Mouse (Mus musculus): Measurements from ENCODE around the gene Zmynd8. TPM values are rescaled to one million over a fixed set of nuclear protein-coding genes. Genes with fewer than 3 reads are reported as not detected.

Gene Zmynd8
- polyA plus RNA-seq, 1 experiment from 2014 or later, result 40.7 TPM

DNA sequence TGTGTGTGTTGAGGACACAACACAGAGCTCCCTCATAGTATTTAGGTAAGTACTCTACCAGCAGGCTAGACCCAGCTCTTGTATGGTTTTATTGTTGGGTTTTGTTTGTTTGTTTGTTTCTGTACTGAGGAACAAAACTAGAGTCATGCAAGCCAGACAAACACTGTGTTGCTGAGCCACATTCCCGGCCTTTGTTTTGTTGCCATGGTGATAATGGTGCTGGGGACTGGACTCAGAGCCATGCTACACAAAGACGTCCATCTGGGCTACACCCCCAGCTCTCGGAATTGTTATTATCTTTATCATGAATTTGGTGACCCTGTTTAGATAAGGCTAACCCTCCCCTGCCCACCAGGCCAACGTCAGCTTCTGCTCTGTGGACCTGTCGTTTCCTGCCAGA, 140.3 kb downstream of the Zmynd8 start:
- no peaks in the 10 kb centered on the region for H3K9me3 ChIP-seq (replicated peaks)
- H3K9ac ChIP-seq, result no peak overlapping the region
- H3K4me3 ChIP-seq, result no peak overlapping the region
- H3K27me3 ChIP-seq, result no peaks in the 10 kb centered on the region
- WGBS, result 18% methylated on average over 5 of the region's 5 CpGs
- no peaks in the 10 kb centered on the region for H3K4me1 ChIP-seq (replicated peaks)
- H3K4me2 ChIP-seq, result no peak overlapping the region
- no peaks in the 10 kb centered on the region for H3K36me3 ChIP-seq
- H3K27ac ChIP-seq, result no peak overlapping the region
- no peak for ATAC-seq (replicated peaks; ENCODE audit: insufficient number of reproducible peaks, insufficient read depth, low FRiP score, low read depth)

DNA sequence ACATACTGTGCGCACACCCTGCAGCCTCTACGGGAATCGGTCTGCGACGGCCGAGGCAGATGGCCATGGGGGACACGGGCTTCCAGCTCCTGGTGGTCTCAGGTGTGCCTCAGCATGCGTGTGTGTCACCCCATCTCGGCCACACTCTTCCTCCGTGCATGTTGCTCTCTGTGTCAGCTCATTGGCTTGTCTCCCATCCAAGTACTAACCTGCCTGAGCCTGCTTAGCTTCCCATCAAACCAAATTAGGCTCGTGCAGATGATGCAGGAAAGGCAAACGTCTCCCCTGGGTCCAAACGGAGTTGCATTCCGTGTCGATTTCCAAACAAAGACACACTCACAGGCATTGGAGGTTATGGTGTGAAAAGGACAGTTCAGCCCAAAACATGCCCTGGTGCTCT, 141.0 kb downstream of the Zmynd8 start:
- 79% methylated on average over 15 of the region's 15 CpGs for WGBS

DNA sequence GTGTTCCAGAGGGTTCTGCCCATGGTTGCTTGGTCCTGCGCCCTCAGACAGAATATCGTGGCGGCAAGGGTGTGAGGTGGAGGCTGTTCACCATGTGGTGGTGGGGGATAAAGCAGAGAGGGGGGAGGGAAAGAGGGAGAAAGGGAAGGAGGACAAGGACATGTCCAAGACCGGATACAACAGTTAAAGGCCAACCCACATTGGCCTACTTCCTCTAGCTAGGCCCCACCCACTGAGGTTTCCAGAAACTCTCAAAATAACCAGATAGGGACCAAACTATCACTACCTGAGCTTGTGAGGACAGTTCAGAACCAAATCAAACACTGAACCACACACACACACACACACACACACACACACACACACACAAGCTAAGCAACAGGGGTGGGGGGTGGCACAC, 146.1 kb downstream of the Zmynd8 start:
- Histone ChIP-seq H3K27ac (no peak overlapping the region), H3K4me2 (no peak overlapping the region), H3K27me3 (peaks cover 12% of the 10 kb centered on the region), H3K36me3 (no peaks in the 10 kb centered on the region), H3K9ac (no peak overlapping the region), H3K4me1 (replicated peaks) (no peaks in the 10 kb centered on the region), H3K4me3 (no peak overlapping the region), H3K9me3 (replicated peaks) (no peaks in the 10 kb centered on the region)
- WGBS, result 76% methylated on average over 4 of the region's 4 CpGs
- ATAC-seq (replicated peaks; ENCODE audit: insufficient number of reproducible peaks, insufficient read depth, low FRiP score, low read depth), result no peak

More for the DNA sequence above, 141.0 kb downstream of the Zmynd8 start:
- Histone ChIP-seq H3K36me3 (no peaks in the 10 kb centered on the region), H3K4me3 (no peak overlapping the region), H3K9me3 (replicated peaks) (no peaks in the 10 kb centered on the region), H3K9ac (no peak overlapping the region), H3K27ac (no peak overlapping the region), H3K27me3 (no peaks in the 10 kb centered on the region), H3K4me1 (replicated peaks) (no peaks in the 10 kb centered on the region), H3K4me2 (no peak overlapping the region)
- ATAC-seq (replicated peaks; ENCODE audit: insufficient number of reproducible peaks, insufficient read depth, low FRiP score, low read depth), result no peak

DNA sequence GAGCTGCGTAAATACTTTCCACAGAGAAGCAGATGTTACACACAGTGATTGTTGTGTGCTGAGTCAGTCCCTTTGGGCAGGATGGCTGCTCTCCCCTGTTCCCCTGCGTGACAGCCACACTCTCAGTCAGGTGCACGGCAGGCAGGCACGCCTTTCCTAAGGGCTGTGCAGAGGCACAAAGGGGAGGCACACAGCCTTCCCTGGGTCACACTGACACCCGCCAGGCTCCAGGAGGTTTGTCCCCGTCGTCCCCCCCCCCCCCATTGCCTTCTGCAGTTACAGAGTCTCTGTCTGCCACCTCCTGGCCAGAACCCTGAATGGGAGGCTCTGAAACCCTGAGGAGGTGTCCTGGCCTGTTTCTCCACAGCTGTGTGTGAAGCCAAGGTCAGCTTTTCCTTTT, 147.7 kb downstream of the Zmynd8 start:
- Histone ChIP-seq H3K9me3 (replicated peaks) (no peaks in the 10 kb centered on the region), H3K4me3 (no peak overlapping the region), H3K27ac (no peak overlapping the region), H3K36me3 (no peaks in the 10 kb centered on the region), H3K4me1 (replicated peaks) (no peaks in the 10 kb centered on the region), H3K9ac (no peak overlapping the region), H3K27me3 (peaks cover 15% of the 10 kb centered on the region), H3K4me2 (peak overlapping the region; percentile 36; the same call in 1 of the 2 replicates)
- no peak for ATAC-seq (replicated peaks; ENCODE audit: insufficient number of reproducible peaks, insufficient read depth, low FRiP score, low read depth)
- 25% methylated on average over 7 of the region's 7 CpGs for WGBS

DNA sequence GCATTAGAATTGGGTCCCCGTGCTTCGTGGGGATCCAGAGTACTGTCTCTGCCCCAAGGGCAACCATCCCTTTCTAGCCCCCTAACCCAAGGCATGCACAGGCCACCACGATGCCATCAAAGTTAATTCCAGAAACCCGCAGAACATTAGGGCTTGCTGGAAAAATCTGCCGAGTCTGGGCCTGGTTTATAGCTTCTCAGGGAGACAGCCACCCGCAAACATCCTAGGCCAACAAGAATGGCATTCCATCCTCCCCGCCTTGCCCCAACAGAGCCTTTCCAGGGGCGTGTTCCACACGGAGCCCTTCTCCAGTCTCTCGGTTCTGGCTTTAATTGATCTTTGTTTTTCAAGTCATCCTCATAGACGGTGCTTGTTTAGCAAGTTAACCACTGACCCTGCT, 150.4 kb downstream of the Zmynd8 start:
- no peak overlapping the region for H3K9ac ChIP-seq
- no peak for ATAC-seq (replicated peaks; ENCODE audit: insufficient number of reproducible peaks, insufficient read depth, low FRiP score, low read depth)
- no peaks in the 10 kb centered on the region for H3K9me3 ChIP-seq (replicated peaks)
- H3K27ac ChIP-seq, result no peak overlapping the region
- H3K4me3 ChIP-seq, result no peak overlapping the region
- H3K36me3 ChIP-seq, result no peaks in the 10 kb centered on the region
- H3K4me2 ChIP-seq, result no peak overlapping the region
- WGBS, result 14% methylated on average over 11 of the region's 11 CpGs
- H3K4me1 ChIP-seq (replicated peaks), result no peaks in the 10 kb centered on the region
- peaks cover 18% of the 10 kb centered on the region for H3K27me3 ChIP-seq

DNA sequence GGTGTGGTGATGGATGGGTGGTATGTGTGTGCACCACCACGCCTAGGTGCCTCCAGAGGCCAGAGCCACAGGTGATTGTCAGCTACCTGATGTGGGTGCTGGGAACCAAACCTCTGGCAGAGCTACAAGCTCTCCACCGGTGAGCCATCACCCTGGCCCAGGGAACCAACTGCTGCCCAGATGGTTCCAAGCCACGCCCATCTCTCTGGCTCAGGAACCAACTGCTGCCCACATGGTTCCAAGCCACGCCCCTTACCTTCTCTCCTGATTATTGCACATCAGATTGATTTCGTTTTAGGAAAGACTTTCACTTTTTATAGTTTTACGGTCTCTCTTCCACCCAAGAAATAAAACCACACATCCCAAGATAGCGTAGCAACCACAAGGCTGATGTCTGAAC, 150.8 kb downstream of the Zmynd8 start:
- no peak overlapping the region for H3K27ac ChIP-seq
- H3K4me3 ChIP-seq, result no peak overlapping the region
- no peak for ATAC-seq (replicated peaks; ENCODE audit: insufficient number of reproducible peaks, insufficient read depth, low FRiP score, low read depth)
- H3K4me2 ChIP-seq, result no peak overlapping the region
- no peaks in the 10 kb centered on the region for H3K9me3 ChIP-seq (replicated peaks)
- 53% methylated on average over 7 of the region's 7 CpGs for WGBS
- no peaks in the 10 kb centered on the region for H3K4me1 ChIP-seq (replicated peaks)
- H3K9ac ChIP-seq, result no peak overlapping the region
- no peaks in the 10 kb centered on the region for H3K36me3 ChIP-seq
- H3K27me3 ChIP-seq, result peaks cover 18% of the 10 kb centered on the region

DNA sequence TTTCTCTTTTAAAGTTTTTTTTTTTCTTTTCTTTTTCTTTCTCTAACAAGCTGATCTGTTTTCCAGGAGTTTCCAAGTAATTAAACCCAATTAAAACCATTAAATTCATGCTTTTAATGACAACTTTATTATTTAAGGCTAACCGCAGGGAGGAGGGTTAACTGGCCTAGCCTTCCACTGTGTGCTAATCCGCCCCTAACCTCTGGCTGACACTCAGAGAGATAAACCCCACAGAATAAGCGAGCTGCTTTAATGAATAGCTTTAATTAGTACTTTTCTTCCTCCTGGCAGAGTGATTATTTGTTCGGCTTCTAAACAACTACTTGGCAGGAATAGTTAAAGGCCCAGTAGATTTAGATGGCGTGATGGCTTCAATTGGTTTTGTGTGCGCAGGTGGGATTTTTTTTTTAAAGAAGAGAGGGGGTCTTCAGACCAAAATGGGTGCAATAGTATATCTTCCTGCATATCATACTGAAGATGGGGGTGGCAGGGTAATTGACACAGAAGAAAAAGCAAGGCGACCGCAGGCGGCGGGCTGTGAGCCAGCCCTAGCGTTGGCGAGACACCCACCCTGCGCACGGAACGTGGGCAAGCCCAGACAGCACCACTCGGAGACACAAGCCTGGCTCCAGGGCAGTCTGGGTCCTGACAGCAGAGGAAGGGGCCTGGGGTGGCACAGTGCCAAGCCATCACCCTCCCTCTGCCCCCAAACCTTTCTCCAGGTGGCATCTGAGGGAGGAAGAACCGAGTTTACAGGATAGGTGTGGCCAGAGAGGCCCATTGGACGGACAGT, 153.3 kb downstream of the Zmynd8 start:
- ATAC-seq (replicated peaks; ENCODE audit: insufficient number of reproducible peaks, insufficient read depth, low FRiP score, low read depth), result no peak
- Histone ChIP-seq H3K27me3 (peaks cover 28% of the 10 kb centered on the region), H3K9ac (no peak overlapping the region), H3K4me3 (no peak overlapping the region), H3K27ac (no peak overlapping the region), H3K4me2 (no peak overlapping the region), H3K9me3 (replicated peaks) (no peaks in the 10 kb centered on the region), H3K36me3 (no peaks in the 10 kb centered on the region), H3K4me1 (replicated peaks) (peaks cover 2% of the 10 kb centered on the region; the same call in 1 of the 2 replicates)
- 78% methylated on average over 18 of the region's 18 CpGs for WGBS

DNA sequence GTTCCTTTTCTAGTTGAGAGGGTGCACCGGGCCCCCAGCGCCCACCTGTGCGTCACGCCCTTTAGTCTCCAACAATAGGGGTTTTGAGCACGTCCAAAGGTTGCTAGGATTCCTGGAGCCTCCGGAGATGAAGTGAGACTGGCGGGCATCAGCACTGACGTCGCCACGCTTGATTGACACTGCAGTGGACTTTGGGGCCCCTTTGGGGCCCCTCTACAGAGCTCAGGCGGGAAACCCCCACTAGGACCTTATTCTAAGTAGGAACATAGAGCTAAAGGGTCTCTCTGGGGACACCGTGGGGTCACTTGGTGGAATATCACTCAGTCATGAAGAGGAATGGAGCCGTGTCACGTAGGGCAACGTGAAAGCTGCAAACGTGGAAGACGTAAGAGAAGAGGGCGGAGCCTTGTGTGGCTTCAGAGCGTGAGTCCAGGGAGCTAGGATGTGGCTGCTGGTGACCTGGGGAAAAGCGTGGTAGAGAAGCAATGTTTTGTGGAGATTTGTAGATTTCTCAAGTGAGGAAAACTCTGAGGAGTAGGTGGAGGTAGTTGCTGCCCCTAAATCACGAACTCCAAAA, 156.5 kb downstream of the Zmynd8 start:
- Histone ChIP-seq H3K4me2 (no peak overlapping the region), H3K4me3 (no peak overlapping the region), H3K4me1 (replicated peaks) (peaks cover 2% of the 10 kb centered on the region; the same call in 1 of the 2 replicates), H3K36me3 (no peaks in the 10 kb centered on the region), H3K27ac (no peak overlapping the region), H3K27me3 (peaks cover 16% of the 10 kb centered on the region), H3K9ac (no peak overlapping the region), H3K9me3 (replicated peaks) (no peaks in the 10 kb centered on the region)
- WGBS, result 36% methylated on average over 21 of the region's 21 CpGs
- no peak for ATAC-seq (replicated peaks; ENCODE audit: insufficient number of reproducible peaks, insufficient read depth, low FRiP score, low read depth)

DNA sequence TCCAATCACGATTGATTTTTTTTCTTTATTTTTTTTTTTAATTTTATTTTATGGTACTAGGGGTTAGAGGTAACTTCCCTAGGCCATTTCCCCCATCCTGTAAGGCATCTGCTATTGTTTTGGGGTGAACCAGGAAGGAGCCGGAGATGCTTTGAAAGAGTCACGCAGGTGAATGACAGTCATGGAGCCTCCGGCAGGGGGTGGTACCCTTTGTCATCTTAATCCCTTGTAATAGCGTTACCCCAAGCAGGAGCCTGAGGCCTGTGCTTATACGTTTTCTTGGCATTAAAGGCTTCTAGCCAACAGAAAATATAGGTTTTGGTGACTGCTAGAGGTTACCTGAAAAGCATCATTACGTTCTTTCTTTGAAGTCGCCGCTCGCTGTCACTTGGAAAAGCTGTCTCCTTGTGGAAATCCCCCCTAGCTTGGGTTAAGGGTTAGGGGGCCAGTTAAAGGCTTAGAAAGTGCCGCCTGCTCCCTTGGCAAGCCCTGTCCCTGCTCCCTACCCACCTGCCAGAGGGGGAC, 157.2 kb downstream of the Zmynd8 start:
- peaks cover 2% of the 10 kb centered on the region; the same call in 1 of the 2 replicates for H3K4me1 ChIP-seq (replicated peaks)
- H3K27me3 ChIP-seq, result peaks cover 16% of the 10 kb centered on the region
- no peak overlapping the region for H3K27ac ChIP-seq
- no peak overlapping the region for H3K9ac ChIP-seq
- H3K9me3 ChIP-seq (replicated peaks), result no peaks in the 10 kb centered on the region
- no peaks in the 10 kb centered on the region for H3K36me3 ChIP-seq
- H3K4me2 ChIP-seq, result no peak overlapping the region
- no peak for ATAC-seq (replicated peaks; ENCODE audit: insufficient number of reproducible peaks, insufficient read depth, low FRiP score, low read depth)
- no peak overlapping the region for H3K4me3 ChIP-seq
- 42% methylated on average over 11 of the region's 11 CpGs for WGBS

DNA sequence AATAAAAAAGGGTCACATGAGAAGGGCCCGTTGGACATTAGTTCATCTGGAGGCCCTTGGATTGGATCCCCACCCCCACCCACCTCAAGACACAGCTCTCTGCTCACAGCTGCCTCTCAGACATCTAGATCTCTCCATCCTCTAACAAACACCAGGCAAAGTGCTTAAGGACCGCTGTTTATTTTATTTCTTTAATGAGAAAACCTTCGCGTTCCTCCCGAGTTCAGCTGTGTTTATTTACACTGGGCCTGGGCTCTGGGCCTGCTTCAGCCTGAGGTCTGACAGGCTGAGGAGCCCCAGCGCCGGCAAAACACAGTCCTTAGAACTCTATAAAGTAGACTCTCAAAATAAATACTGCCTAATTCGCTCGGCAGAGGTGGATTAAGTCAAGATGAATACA, 157.8 kb downstream of the Zmynd8 start:
- Histone ChIP-seq H3K4me2 (no peak overlapping the region), H3K36me3 (no peaks in the 10 kb centered on the region), H3K4me1 (replicated peaks) (peaks cover 2% of the 10 kb centered on the region; the same call in 1 of the 2 replicates), H3K9me3 (replicated peaks) (no peaks in the 10 kb centered on the region), H3K4me3 (no peak overlapping the region), H3K9ac (no peak overlapping the region), H3K27ac (no peak overlapping the region), H3K27me3 (peaks cover 13% of the 10 kb centered on the region)
- WGBS, result 20% methylated on average over 9 of the region's 9 CpGs
- no peak for ATAC-seq (replicated peaks; ENCODE audit: insufficient number of reproducible peaks, insufficient read depth, low FRiP score, low read depth)

DNA sequence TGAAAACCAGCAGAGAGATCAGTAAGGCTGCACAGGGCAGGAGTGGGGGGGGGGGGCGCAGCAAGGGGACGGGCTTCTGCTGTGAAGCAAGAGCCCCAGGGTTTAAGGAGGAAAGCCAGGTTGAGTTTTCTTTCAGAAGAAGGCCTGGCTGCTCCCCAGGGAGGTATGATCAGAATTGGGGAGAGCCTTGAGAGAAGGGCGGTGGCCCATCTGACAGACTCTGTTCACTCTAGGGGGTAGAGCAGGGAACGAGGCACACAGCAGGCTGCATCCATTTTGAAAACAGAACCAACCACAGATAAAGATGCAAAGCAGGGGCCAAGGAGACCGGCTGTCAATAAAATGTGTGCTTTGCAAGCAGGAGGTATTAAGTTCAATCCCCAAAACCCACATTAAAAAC, 158.4 kb downstream of the Zmynd8 start:
- H3K4me1 ChIP-seq (replicated peaks), result peaks cover 2% of the 10 kb centered on the region; the same call in 1 of the 2 replicates
- H3K27me3 ChIP-seq, result peaks cover 10% of the 10 kb centered on the region
- no peaks in the 10 kb centered on the region for H3K9me3 ChIP-seq (replicated peaks)
- H3K4me3 ChIP-seq, result no peak overlapping the region
- H3K27ac ChIP-seq, result no peak overlapping the region
- no peak for ATAC-seq (replicated peaks; ENCODE audit: insufficient number of reproducible peaks, insufficient read depth, low FRiP score, low read depth)
- H3K9ac ChIP-seq, result no peak overlapping the region
- no peaks in the 10 kb centered on the region for H3K36me3 ChIP-seq
- H3K4me2 ChIP-seq, result no peak overlapping the region
- 57% methylated on average over 5 of the region's 5 CpGs for WGBS

All from heart, embryonic 15.5 days (tissue).